Mouse (Mus musculus) stomach, embryonic 16.5 days (tissue): Measurements from ENCODE around the gene Mkks. TPM values are rescaled to one million over a fixed set of nuclear protein-coding genes. Genes with fewer than 3 reads are reported as not detected.

ENCODE experiments used
- polyA plus RNA-seq: library from polyadenylated mRNA; unstranded; fragments of >200 nt; fragmentation: Nextera tagmentation; extraction: Ambion mirVana; gene quantifications from 2 replicates; pipeline ENCODE4 v1.2.1, GENCODE M21; 2015

The Mkks gene
- polyA plus RNA-seq, 1 experiment from 2014 or later, result 13.7 TPM

Other genes with a start within 250 kb of the Mkks start
- gene Snap25, start 177.9 kb downstream of the Mkks start, polyA plus RNA-seq, result 11.3 and 12.3 TPM in 2 replicates
- 26.9 and 53.9 TPM in 2 replicates for gene AL731706.2, start 5.7 kb downstream of the Mkks start, polyA plus RNA-seq
- 5.6 and 5.7 TPM in 2 replicates for gene Slx4ip, start 171 bp downstream of the Mkks start, polyA plus RNA-seq
- 24.7 and 32.6 TPM in 2 replicates for gene AL731706.1, start within 50 bp of the Mkks start, polyA plus RNA-seq
- 10.9 and 12.0 TPM in 2 replicates for gene Jag1, start 225.3 kb upstream of the Mkks start, polyA plus RNA-seq